Mouse (Mus musculus) heart, embryonic 16.5 days (tissue): Measurements from ENCODE around the gene Nefh. TPM values are rescaled to one million over a fixed set of nuclear protein-coding genes. Genes with fewer than 3 reads are reported as not detected.
A peak's percentile ranks its signal among the peaks of the same experiment; 100 is the strongest.

Experiments
- ATAC-seq: fragments of 200-750 bp; cut with Nextera tagmentation; replicated peaks from 2 replicates; pipeline ENCODE4 v1.8.0; 2017; ENCODE audit warnings: moderate number of reproducible peaks; ENCODE audit not compliant: insufficient read depth, low FRiP score; ENCODE audit errors: extremely low read depth
- H3K27ac ChIP-seq: fragments of 300-500 bp; sonication (generic); 2 replicates; pipeline ENCODE4 v1.5.1; 2014; ENCODE audit warnings: mild to moderate bottlenecking, low read length, control low read depth, moderate library complexity
- H3K27me3 ChIP-seq: fragments of 300-500 bp; sonication (generic); 2 replicates; pipeline ENCODE4 v1.6.1; 2014; ENCODE audit warnings: low read length, mixed read lengths; ENCODE audit not compliant: control insufficient read depth, insufficient read depth
- H3K36me3 ChIP-seq: fragments of 300-500 bp; sonication (generic); 2 replicates; pipeline ENCODE4 v1.6.1; 2014; ENCODE audit not compliant: control insufficient read depth, insufficient read depth
- H3K4me1 ChIP-seq: fragments of 300-500 bp; sonication (generic); 2 replicates; pipeline ENCODE4 v1.6.1; 2014; ENCODE audit warnings: low read length, mixed read lengths; ENCODE audit not compliant: control insufficient read depth, insufficient read depth
- H3K4me2 ChIP-seq: fragments of 300-500 bp; sonication (generic); 2 replicates; pipeline ENCODE4 v1.6.1; 2014; ENCODE audit warnings: low read depth, mild to moderate bottlenecking, control low read depth, low read length
- H3K4me3 ChIP-seq: fragments of 300-500 bp; sonication (generic); 2 replicates; pipeline ENCODE4 v1.5.1; 2014; ENCODE audit warnings: mild to moderate bottlenecking, control low read depth, low read length
- H3K9ac ChIP-seq: fragments of 300-500 bp; sonication (generic); 2 replicates; pipeline ENCODE4 v1.6.1; 2014; ENCODE audit warnings: low read length, control low read depth
- H3K9me3 ChIP-seq: fragments of 300-500 bp; sonication (generic); replicated peaks from 2 replicates; pipeline ENCODE4 v1.6.1; 2016; ENCODE audit warnings: low read length; ENCODE audit not compliant: control insufficient read depth
- WGBS: fragments of 180-500 bp; shearing (Covaris S2); extraction: QIAGEN DNeasy Blood & Tissue Kit; methylation state at CpG from one replicate; pipeline ENCODE4 v1.1.7; 2014; 5-methylcytosine and 5-hydroxymethylcytosine counted together
- polyA plus RNA-seq: library from polyadenylated mRNA; unstranded; fragments of >200 nt; fragmentation: Nextera tagmentation; extraction: Ambion mirVana; gene quantifications from 2 replicates; pipeline ENCODE4 v1.2.1, GENCODE M21; 2015

Gene Nefh
- 0.42 and 0.60 TPM in 2 replicates for polyA plus RNA-seq

DNA sequence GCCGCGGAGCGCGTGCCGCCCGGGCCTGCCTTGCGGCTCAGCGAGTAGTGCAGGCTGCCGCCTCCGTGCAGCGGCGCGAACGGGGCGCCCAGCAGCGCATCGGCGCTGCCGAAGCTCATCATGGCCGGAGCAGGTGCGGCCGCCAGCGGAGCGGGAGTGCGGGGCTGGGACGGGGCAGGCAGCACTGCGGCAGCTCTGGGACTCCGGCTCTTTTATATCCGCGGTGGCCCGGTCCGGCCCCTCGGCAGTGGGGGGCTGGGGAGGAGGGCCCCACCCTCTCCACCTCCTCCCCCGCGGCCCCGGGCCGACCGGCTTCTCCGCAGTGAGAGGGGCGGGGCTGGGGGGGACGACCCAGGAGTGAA is at the start of gene Nefh:
TSS of gene Nefh (minus strand) at position 252 of the 362 bp plus-strand sequence.
- WGBS, result under 1% methylated on average over 35 of the region's 41 CpGs
- 0 out of 2 replicates have a peak within 1 kb of the TSS, but pooled peaks have one; percentile 33 for H3K9ac ChIP-seq
- H3K4me1 ChIP-seq, result peaks cover 9% of the 10 kb centered on the region; the same call in 1 of the 2 replicates
- peaks cover 75% of the 10 kb centered on the region for H3K27me3 ChIP-seq
- H3K9me3 ChIP-seq, result no peaks in the 10 kb centered on the region
- peak within 1 kb of the TSS; percentile 56 for H3K4me3 ChIP-seq
- no peak for ATAC-seq
- no peak within 1 kb of the TSS for H3K27ac ChIP-seq
- no peaks in the 10 kb centered on the region for H3K36me3 ChIP-seq
- H3K4me2 ChIP-seq, result peak within 1 kb of the TSS; percentile 81

DNA sequence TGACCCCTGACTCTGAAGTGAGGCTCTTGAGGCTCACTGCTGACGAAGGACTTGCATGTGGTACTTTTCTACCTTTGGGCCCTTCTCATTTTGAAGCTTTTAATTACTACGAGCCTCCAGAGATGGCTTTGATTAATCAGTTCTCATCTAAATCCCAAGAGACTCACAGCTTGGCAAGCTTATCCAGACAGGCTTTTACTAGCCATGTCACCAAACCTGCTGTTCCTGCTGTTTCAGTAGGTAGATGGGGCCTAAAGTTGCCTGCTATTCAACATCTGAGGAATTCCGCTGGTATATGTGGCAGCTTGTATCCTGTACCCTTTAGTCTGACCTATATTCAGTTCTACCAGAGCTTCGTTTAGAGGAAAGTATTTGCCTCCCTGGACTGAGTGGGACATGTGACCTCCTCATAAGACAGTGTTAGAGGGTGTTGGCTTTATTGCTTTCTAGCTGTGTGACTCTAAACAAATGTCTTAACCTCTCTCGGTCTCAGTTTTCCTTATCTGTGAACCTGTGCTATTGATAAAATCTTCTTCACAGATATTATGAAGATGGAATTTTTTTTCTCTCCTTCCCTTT is 48.8 kb upstream of the Nefh start:
- Histone ChIP-seq H3K4me2 (no peak overlapping the region), H3K27me3 (no peaks in the 10 kb centered on the region), H3K9me3 (no peaks in the 10 kb centered on the region), H3K4me1 (peaks cover 6% of the 10 kb centered on the region; the same call in 1 of the 2 replicates), H3K36me3 (peaks cover 7% of the 10 kb centered on the region), H3K27ac (no peak overlapping the region), H3K4me3 (no peak overlapping the region), H3K9ac (no peak overlapping the region)
- WGBS, result 79% methylated on average over 5 of the region's 5 CpGs
- ATAC-seq, result no peak

DNA sequence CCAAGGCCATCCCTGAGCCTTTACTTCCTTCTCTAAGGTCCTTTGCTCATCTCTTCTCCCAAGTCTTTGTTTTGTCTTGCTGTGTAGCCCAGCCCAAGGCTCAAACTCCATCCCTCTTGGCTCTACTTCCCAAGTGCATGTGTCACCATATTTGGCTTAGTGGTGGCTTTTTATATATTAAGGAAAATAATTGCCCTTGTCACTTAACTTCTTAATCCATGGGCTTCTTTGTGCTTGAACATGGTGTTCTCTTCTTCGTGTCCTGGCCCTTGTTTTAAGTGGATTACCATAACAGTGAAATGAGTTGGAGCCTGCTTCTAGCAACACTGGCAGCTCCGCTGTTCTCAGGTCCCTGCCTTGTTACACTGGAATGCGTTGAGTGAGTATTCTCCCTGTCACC is 47.8 kb upstream of the Nefh start:
- WGBS, result 88% methylated on average over 3 of the region's 3 CpGs
- ATAC-seq, result no peak

DNA sequence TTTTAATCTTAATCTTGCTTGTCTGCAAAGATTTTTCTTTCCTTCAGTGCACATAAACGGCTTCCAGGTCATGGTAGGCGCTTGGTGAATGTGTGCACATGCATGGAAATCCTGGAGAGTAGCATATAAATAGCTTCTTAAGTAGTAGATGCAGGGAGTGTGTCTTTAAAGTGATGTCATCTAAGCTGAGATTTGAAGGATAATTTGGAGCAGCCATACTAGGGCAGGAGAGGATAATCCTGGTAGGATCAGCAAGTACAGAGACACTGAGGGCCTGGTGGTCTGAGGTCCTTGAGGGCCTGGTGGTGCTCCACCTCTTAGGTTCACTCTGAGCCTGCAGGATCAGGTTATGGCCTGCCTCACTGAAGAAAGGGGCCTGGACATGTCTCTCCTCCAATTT is 44.6 kb upstream of the Nefh start:
- H3K9me3 ChIP-seq, result no peaks in the 10 kb centered on the region
- ATAC-seq, result no peak
- H3K9ac ChIP-seq, result no peak overlapping the region
- peaks cover 4% of the 10 kb centered on the region; the same call in 1 of the 2 replicates for H3K36me3 ChIP-seq
- H3K4me2 ChIP-seq, result no peak overlapping the region
- H3K4me1 ChIP-seq, result peaks cover 14% of the 10 kb centered on the region
- H3K27ac ChIP-seq, result no peak overlapping the region
- H3K4me3 ChIP-seq, result no peak overlapping the region
- no peaks in the 10 kb centered on the region for H3K27me3 ChIP-seq
- 69% methylated on average over 2 of the region's 2 CpGs for WGBS

More for the DNA sequence above, 47.8 kb upstream of the Nefh start:
- peaks cover 6% of the 10 kb centered on the region; the same call in 1 of the 2 replicates for H3K4me1 ChIP-seq
- H3K4me2 ChIP-seq, result no peak overlapping the region
- no peaks in the 10 kb centered on the region for H3K9me3 ChIP-seq
- H3K36me3 ChIP-seq, result peaks cover 4% of the 10 kb centered on the region; the same call in 1 of the 2 replicates
- H3K27me3 ChIP-seq, result no peaks in the 10 kb centered on the region
- no peak overlapping the region for H3K27ac ChIP-seq
- no peak overlapping the region for H3K9ac ChIP-seq
- no peak overlapping the region for H3K4me3 ChIP-seq

DNA sequence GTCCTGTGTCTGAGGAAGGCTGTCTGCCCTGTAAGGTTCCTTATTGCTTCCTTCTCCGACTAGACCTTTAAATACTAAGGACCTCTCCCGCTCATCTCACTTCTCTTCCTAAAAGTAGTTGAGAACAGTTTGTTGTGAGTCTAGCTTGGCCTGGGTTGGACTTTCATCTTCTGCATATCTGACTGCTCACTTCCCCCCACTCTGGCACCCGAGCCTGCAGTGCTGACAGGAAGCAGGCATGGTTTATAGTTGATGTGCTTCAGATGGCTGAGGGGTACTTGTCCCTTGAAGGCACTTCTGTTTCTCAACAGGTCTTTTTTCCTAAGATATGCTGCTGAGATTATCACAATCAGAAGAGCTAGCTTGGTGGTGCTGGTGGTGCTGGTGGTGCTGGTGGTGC is 41.3 kb upstream of the Nefh start:
- no peak overlapping the region for H3K4me2 ChIP-seq
- H3K4me3 ChIP-seq, result no peak overlapping the region
- WGBS, result 41% methylated on average over 3 of the region's 3 CpGs
- no peak for ATAC-seq
- no peak overlapping the region for H3K9ac ChIP-seq
- H3K36me3 ChIP-seq, result no peaks in the 10 kb centered on the region
- H3K27ac ChIP-seq, result no peak overlapping the region
- H3K27me3 ChIP-seq, result no peaks in the 10 kb centered on the region
- no peaks in the 10 kb centered on the region for H3K9me3 ChIP-seq
- H3K4me1 ChIP-seq, result peaks cover 18% of the 10 kb centered on the region

DNA sequence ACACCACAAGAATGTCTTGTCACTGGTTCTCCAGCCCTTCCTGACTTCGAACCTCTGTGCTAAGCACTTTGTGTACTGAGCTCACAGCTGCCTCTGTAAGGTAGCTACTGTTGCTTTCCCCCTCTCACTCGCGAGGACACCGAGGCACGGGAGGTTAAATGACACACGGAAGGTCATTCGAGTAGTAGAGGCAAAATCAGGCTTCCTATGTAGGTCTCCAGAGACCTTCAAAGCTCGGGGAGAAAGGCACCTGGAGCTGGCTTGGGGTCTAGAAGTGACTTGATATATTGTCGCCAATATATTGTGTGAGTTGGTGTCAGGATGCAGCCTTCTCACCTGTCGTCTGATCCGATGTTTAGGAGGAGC is 39.6 kb upstream of the Nefh start:
- 45% methylated on average over 11 of the region's 11 CpGs for WGBS
- H3K4me3 ChIP-seq, result peak overlapping the region; percentile 81
- H3K9ac ChIP-seq, result peak overlapping the region; percentile 84
- no peaks in the 10 kb centered on the region for H3K27me3 ChIP-seq
- H3K4me2 ChIP-seq, result peak overlapping the region; percentile 93
- H3K36me3 ChIP-seq, result no peaks in the 10 kb centered on the region
- H3K9me3 ChIP-seq, result no peaks in the 10 kb centered on the region
- ATAC-seq, result no peak
- H3K4me1 ChIP-seq, result peaks cover 22% of the 10 kb centered on the region
- H3K27ac ChIP-seq, result peak overlapping the region; percentile 46; the same call in 1 of the 2 replicates

DNA sequence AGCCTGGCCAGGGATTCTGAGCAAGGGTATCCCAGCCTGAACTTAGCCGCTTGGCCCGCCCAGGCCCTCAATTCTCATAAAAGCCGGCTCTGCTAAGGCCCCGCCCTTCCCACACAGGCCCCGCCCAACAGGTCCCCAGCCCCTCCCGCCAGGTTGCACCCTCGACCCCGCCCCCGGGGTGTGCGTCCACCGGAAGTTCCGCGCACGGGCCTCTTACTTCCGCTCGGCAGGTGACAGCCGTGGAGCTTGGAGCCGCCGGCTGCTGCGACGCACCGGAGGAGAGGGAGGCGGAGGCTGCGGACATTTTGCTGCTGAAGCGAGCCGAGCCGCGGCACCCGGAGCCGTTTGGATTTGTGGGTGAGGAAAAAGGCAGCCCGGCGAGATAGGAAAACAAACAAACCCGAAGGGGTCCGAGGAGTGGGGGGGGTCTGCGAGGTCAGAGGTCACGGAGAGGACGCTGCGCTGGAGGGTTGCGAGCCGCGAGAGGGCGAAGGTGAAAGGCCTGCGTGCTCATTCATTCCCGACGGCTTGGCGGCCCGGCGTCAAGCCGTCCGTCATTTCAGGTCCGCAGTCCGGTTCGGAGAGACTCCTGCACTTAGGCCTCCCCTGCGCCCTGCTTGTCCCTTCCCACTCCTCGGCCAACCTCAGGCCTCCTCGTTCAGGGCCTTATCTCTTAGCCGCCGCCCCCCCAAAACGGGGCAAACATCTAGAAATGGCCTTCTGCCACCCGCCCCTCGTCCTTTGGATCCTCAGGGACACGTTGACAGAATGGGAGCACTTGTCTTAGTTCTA is 39.0 kb upstream of the Nefh start, which contains the start of gene Ap1b1:
TSS of gene Ap1b1 (plus strand) at position 130 of the 792 bp plus-strand sequence.
- Histone ChIP-seq H3K4me1 (peaks cover 22% of the 10 kb centered on the region), H3K27me3 (no peaks in the 10 kb centered on the region), H3K9ac (peak within 1 kb of the TSS; percentile 84), H3K27ac (peak within 1 kb of the TSS; percentile 46), H3K36me3 (no peaks in the 10 kb centered on the region), H3K4me3 (peak within 1 kb of the TSS; percentile 81), H3K4me2 (peak within 1 kb of the TSS; percentile 93), H3K9me3 (no peaks in the 10 kb centered on the region)
- under 1% methylated on average over 62 of the region's 62 CpGs for WGBS
- peak; percentile 92 for ATAC-seq

DNA sequence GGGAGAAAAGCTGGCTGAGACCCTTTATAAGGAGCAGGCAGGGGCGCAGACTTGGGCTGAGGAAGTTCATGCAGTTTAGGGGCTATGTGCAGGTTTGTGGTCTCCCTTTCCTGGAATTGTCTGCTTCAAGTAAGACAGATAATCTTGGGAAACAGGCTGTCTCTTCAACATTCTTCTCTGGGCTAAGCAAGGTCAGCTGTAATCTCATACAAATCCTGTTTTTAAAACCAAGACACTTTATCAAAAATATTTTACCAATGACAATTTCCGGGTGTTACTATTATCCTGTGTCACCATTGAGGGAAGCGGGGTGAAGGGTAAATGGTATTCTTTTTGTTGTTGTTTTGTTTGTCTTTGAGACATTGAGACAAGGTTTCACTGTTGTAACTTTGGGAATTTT is 36.9 kb upstream of the Nefh start:
- Histone ChIP-seq H3K27me3 (no peaks in the 10 kb centered on the region), H3K4me2 (no peak overlapping the region), H3K27ac (no peak overlapping the region), H3K9ac (no peak overlapping the region), H3K4me1 (peaks cover 22% of the 10 kb centered on the region), H3K4me3 (no peak overlapping the region), H3K9me3 (no peaks in the 10 kb centered on the region), H3K36me3 (no peaks in the 10 kb centered on the region)
- 66% methylated on average over 3 of the region's 3 CpGs for WGBS
- no peak for ATAC-seq

DNA sequence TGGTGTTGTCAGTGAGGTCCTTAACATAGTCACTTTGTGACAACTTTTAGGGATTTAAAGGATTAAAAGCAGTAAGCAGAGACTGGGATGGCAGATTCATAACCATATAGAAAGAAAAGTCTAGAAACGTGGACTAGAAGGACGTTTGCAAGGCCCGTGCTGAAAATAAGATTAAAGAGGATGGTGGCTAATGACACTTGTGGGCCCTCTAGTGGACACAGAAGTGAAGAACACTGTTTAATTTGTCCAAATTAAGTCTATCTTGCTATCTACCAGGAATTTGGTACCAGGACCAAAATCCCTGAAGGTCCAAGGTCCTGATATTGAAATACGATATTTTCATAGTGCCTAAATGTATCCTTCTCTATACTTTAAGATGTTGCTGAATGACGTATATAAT is 36.4 kb upstream of the Nefh start:
- no peaks in the 10 kb centered on the region for H3K36me3 ChIP-seq
- peaks cover 22% of the 10 kb centered on the region for H3K4me1 ChIP-seq
- no peak for ATAC-seq
- no peaks in the 10 kb centered on the region for H3K27me3 ChIP-seq
- H3K4me3 ChIP-seq, result no peak overlapping the region
- H3K27ac ChIP-seq, result no peak overlapping the region
- WGBS, result 2% methylated on average over 5 of the region's 5 CpGs
- H3K4me2 ChIP-seq, result peak overlapping the region; percentile 40
- no peaks in the 10 kb centered on the region for H3K9me3 ChIP-seq
- H3K9ac ChIP-seq, result 0 out of 2 replicates have a peak overlapping the region, but pooled peaks have one; percentile 8
